Mouse (Mus musculus) neutrophil, adult 83 days (primary cell): ENCODE results near the gene Pdpk1. TPM values are rescaled to one million over a fixed set of nuclear protein-coding genes. Genes with fewer than 3 reads are reported as not detected.

Experiments used
- total RNA-seq, 2 experiments: library from RNA; stranded (reverse); gene quantifications; one replicate each; pipeline ENCODE4 v1.2.4; 2023

Pdpk1 gene
- total RNA-seq: 10 to 100 TPM; 59.9 to 66.7 TPM

GRCm38 (mm10) chr17:24150824-24151223, at the start of gene Pdpk1:
Pdpk1 (minus strand) TSS chr17:24150924.

GRCm38 (mm10) chr17:24169317-24170065, 18.8 kb upstream of the Pdpk1 start, which contains the start of gene Atp6v0c:
Atp6v0c (minus strand) TSS chr17:24169702.

GRCm38 (mm10) chr17:24163176-24163962, 12.6 kb upstream of the Pdpk1 start, which contains the start of gene Amdhd2:
Amdhd2 (minus strand) TSS chr17:24163766.

GRCm38 (mm10) chr17:24072919-24073696, 77.6 kb downstream of the Pdpk1 start, which contains the start of gene Kctd5:
Kctd5 (minus strand) TSS chr17:24073485.

GRCm38 (mm10) chr17:24037844-24038243, 112.9 kb downstream of the Pdpk1 start, which contains the start of gene Prss27:
Prss27 (plus strand) TSS chr17:24038144.

Other genes starting within 250 kb of the Pdpk1 start
- gene Dcpp3, start 233.5 kb downstream of the Pdpk1 start, total RNA-seq: not detected
- gene Sbp, start 209.3 kb downstream of the Pdpk1 start, total RNA-seq: not detected
- not detected for gene Sbpl, start 195.7 kb downstream of the Pdpk1 start, total RNA-seq
- gene Prss30, start 170.4 kb downstream of the Pdpk1 start, total RNA-seq: not detected
- gene Prss22, start 152.8 kb downstream of the Pdpk1 start, total RNA-seq: not detected
- not detected for gene Prss27, start 112.8 kb downstream of the Pdpk1 start, total RNA-seq
- 10 to 100 TPM; 13.1 to 16.4 TPM for gene Kctd5, start 77.4 kb downstream of the Pdpk1 start, total RNA-seq
- 10 to 100 TPM; 64.5 to 68.7 TPM for gene Amdhd2, start 12.8 kb upstream of the Pdpk1 start, total RNA-seq
- 100 to 1,000 TPM; 397 to 402 TPM for gene Atp6v0c, start 18.8 kb upstream of the Pdpk1 start, total RNA-seq
- gene Tbc1d24, start 54.6 kb upstream of the Pdpk1 start, total RNA-seq: 10 to 100 TPM; 16.7 to 18.3 TPM
- gene Ntn3, start 58.6 kb upstream of the Pdpk1 start, total RNA-seq: under 1 TPM; 0.37 to 0.40 TPM
- gene Tedc2, start 69.9 kb upstream of the Pdpk1 start, total RNA-seq: 10 to 100 TPM; 10.3 to 11.3 TPM
- 10 to 100 TPM; 57.0 to 58.7 TPM for gene Ccnf, start 100.6 kb upstream of the Pdpk1 start, total RNA-seq
- under 1 TPM in 1 of 2 experiments, not detected in 1; 0.31 TPM for gene Abca17, start 200.1 kb upstream of the Pdpk1 start, total RNA-seq
- 10 to 100 TPM; 42.7 to 46.0 TPM for gene Abca3, start 201.0 kb upstream of the Pdpk1 start, total RNA-seq